Mouse (Mus musculus) neural tube, embryonic 11.5 days (tissue): ENCODE measurements around the gene Tgfbrap1. TPM values are rescaled to one million over a fixed set of nuclear protein-coding genes. Genes with fewer than 3 reads are reported as not detected.
"Not testable (repeated sequence)": the region's sequence is repeated elsewhere in the genome, so short reads cannot be mapped to it uniquely, and the experiment has no call there.

Source experiments
- ATAC-seq: fragments of 200-750 bp; cut with Nextera tagmentation; 2 replicates; pipeline ENCODE4 v1.8.0; 2017; ENCODE audit warnings: moderate number of reproducible peaks, mild to moderate bottlenecking, moderate TSS enrichment, moderate library complexity; ENCODE audit not compliant: insufficient read depth, low FRiP score, low TSS enrichment
- DNase-seq: peaks from one replicate; pipeline ENCODE4 v3.0.0-alpha.2; 2015; ENCODE audit warnings: low spot score
- H3K27ac ChIP-seq: fragments of 300-500 bp; sonication (generic); 2 replicates; pipeline ENCODE4 v1.5.1; 2014; ENCODE audit warnings: low read depth, mild to moderate bottlenecking, low read length
- H3K27me3 ChIP-seq: fragments of 300-500 bp; sonication (generic); 2 replicates; pipeline ENCODE4 v1.6.1; 2014; ENCODE audit warnings: mild to moderate bottlenecking, low read length, mixed read lengths; ENCODE audit not compliant: control insufficient read depth, insufficient read depth
- H3K36me3 ChIP-seq: fragments of 300-500 bp; sonication (generic); 2 replicates; pipeline ENCODE4 v1.6.1; 2014; ENCODE audit warnings: mild to moderate bottlenecking, low read length, moderate library complexity, mixed read lengths; ENCODE audit not compliant: control insufficient read depth, insufficient read depth
- H3K4me1 ChIP-seq: fragments of 300-500 bp; sonication (generic); 2 replicates; pipeline ENCODE4 v1.6.1; 2014; ENCODE audit warnings: low read length, mixed read lengths; ENCODE audit not compliant: control insufficient read depth, insufficient read depth
- H3K4me2 ChIP-seq: fragments of 300-500 bp; sonication (generic); 2 replicates; pipeline ENCODE4 v1.6.1; 2014; ENCODE audit warnings: low read depth, mild to moderate bottlenecking, moderate library complexity
- H3K4me3 ChIP-seq: fragments of 300-500 bp; sonication (generic); 2 replicates; pipeline ENCODE4 v1.5.1; 2014; ENCODE audit warnings: low read depth, low read length
- H3K9ac ChIP-seq: fragments of 300-500 bp; sonication (generic); 2 replicates; pipeline ENCODE4 v1.6.1; 2014; ENCODE audit warnings: mild to moderate bottlenecking, low read length
- H3K9me3 ChIP-seq: fragments of 300-500 bp; sonication (generic); 2 replicates; pipeline ENCODE4 v1.6.1; 2016; ENCODE audit warnings: low read length; ENCODE audit not compliant: control insufficient read depth
- WGBS: fragments of 180-500 bp; shearing (Covaris S2); extraction: QIAGEN DNeasy Blood & Tissue Kit; methylation state at CpG from one replicate; pipeline ENCODE4 v1.1.7; 2014; 5-methylcytosine and 5-hydroxymethylcytosine counted together
- microRNA-seq: library from miRNA; unstranded; fragments of <30 nt; microRNA quantifications from one replicate; pipeline ENCODE4, GENCODE M21; 2016
- polyA plus RNA-seq: library from polyadenylated mRNA; unstranded; fragments of >200 nt; fragmentation: Nextera tagmentation; extraction: Ambion mirVana; gene quantifications from 2 replicates; pipeline ENCODE4 v1.2.1, GENCODE M21; 2014

Gene Tgfbrap1
- polyA plus RNA-seq, 1 experiment from 2014 or later = 15.3 TPM

DNA sequence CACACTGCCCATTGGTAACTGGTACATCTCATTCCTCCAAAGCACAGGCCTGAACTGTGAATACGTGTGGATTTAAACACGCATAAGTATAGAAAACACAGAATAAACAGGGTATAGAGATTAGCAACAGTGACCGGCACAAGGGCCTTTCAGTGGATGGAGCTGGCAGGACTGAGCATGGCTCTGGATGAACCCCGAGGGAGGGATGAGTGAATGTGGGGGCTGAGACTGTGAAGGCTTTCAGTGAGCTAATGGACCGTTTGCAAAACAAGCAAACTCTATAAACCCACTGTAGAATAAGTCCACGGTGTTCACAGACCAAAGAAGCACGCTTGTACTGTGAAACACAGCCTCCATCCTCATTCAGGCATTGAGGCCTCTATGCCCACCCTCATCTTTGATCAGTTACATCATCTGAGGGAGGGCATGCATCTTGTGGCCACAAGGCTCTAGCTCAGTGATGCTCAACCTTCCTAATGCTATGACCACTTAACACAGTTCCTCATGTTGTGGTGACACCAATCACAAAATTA, 83.2 kb downstream of the Tgfbrap1 start:
- H3K36me3 ChIP-seq, H3K4me2 ChIP-seq, H3K27me3 ChIP-seq, H3K9me3 ChIP-seq, ATAC-seq, DNase-seq, H3K4me1 ChIP-seq, H3K27ac ChIP-seq, H3K9ac ChIP-seq, H3K4me3 ChIP-seq: not testable (repeated sequence)
- 84% methylated on average over 7 of the region's 7 CpGs for WGBS

- Histone ChIP-seq H3K4me2 (no peak overlapping the region), H3K4me3 (no peak overlapping the region), H3K36me3 (no peaks in the 10 kb centered on the region), H3K4me1 (0 out of 2 replicates have a peak, but pooled peaks cover 3% of the 10 kb centered on the region), H3K9me3 (no peaks in the 10 kb centered on the region), H3K9ac (no peak overlapping the region), H3K27ac (no peak overlapping the region), H3K27me3 (no peaks in the 10 kb centered on the region)
- no peak for DNase-seq
- WGBS = 84% methylated on average over 4 of the region's 4 CpGs
- no peak for ATAC-seq
These were observed 88.0 kb downstream of the Tgfbrap1 start for GRCm38 (mm10) chr1:43010461-43010860.

DNA sequence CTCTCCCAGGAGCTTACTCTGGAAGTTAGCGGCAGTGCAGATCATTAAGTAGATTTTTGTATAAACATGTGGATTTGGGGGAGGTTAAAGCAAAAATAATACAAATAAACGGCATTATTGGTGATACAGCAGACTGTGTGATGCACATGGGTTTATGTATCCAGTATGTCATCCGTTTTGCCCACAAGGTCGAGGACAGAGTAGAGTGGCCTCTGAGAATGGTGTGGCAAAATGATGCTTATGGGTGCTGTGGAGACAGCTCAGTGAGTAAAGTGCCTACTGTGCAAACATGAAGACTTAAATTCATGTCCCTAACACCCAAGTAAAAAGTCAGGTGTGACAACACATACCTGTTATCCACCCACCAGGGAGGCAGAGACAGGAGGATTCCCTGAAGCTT, 91.9 kb downstream of the Tgfbrap1 start:
- no peaks in the 10 kb centered on the region for H3K9me3 ChIP-seq
- WGBS = 92% methylated on average over 4 of the region's 4 CpGs

GRCm38 (mm10) chr1:43006051-43006514, 92.4 kb downstream of the Tgfbrap1 start:
- H3K9ac ChIP-seq = no peak overlapping the region
- peak; percentile 37 for DNase-seq
- H3K4me1 ChIP-seq = 0 out of 2 replicates have a peak, but pooled peaks cover 3% of the 10 kb centered on the region
- no peaks in the 10 kb centered on the region for H3K9me3 ChIP-seq
- no peak overlapping the region for H3K4me2 ChIP-seq
- peak; percentile 60; the same call in 1 of the 2 replicates for ATAC-seq
- 64% methylated on average over 13 of the region's 13 CpGs for WGBS
- no peak overlapping the region for H3K27ac ChIP-seq
- no peak overlapping the region for H3K4me3 ChIP-seq
- H3K36me3 ChIP-seq = no peaks in the 10 kb centered on the region
- no peaks in the 10 kb centered on the region for H3K27me3 ChIP-seq

More for the DNA sequence above, 91.9 kb downstream of the Tgfbrap1 start:
- Histone ChIP-seq H3K36me3 (no peaks in the 10 kb centered on the region), H3K9ac (no peak overlapping the region), H3K27ac (no peak overlapping the region), H3K4me3 (no peak overlapping the region), H3K4me2 (no peak overlapping the region), H3K4me1 (0 out of 2 replicates have a peak, but pooled peaks cover 3% of the 10 kb centered on the region), H3K27me3 (no peaks in the 10 kb centered on the region)
- ATAC-seq (no peak), DNase-seq (no peak)

Small RNAs within 50 kb of the gene (microRNA-seq; reads per million reads assigned to microRNA genes)
- not detected for gene Gm24001

Other genes starting within 250 kb of the Tgfbrap1 start
- 54.9 and 58.4 TPM in 2 replicates for gene Mrps9, start 247.4 kb downstream of the Tgfbrap1 start, polyA plus RNA-seq
- gene Gpr45, start 145.8 kb downstream of the Tgfbrap1 start, polyA plus RNA-seq = 11.2 and 11.5 TPM in 2 replicates
- gene AI597479, start 73 bp upstream of the Tgfbrap1 start, polyA plus RNA-seq = 47.2 and 52.9 TPM in 2 replicates
- 12.2 and 12.3 TPM in 2 replicates for gene Fhl2, start 98.3 kb upstream of the Tgfbrap1 start, polyA plus RNA-seq